Mouse (Mus musculus) cerebellum, adult 2 months (tissue): Measurements from ENCODE around the gene Suclg1.

ENCODE experiments used
- CTCF ChIP-seq: fragments of 200-500 bp; IDR thresholded peaks from 2 replicates; pipeline ENCODE4 v1.5.1; 2011; ENCODE audit warnings: low read depth, mild to moderate bottlenecking, control low read depth, low read length, moderate library complexity, borderline replicate concordance; ENCODE audit not compliant: insufficient read depth
- POLR2A ChIP-seq: fragments of 200-500 bp; IDR thresholded peaks from 2 replicates; pipeline ENCODE4 v1.6.1; 2011; ENCODE audit warnings: low read length, control low read depth, borderline replicate concordance; ENCODE audit not compliant: insufficient read depth

GRCm38 (mm10) chr6:73221189-73221957, 26.8 kb upstream of the Suclg1 start, which contains the start of gene Dnah6:
- TF ChIP-seq CTCF (no peak), POLR2A (no peak)
